ENCODE assay signal across 8 mouse cellular contexts in genomic region chr5:22327170-22327569, GRCm38 (mm10). TPM values are rescaled to one million over a fixed set of nuclear protein-coding genes. Genes with fewer than 3 reads are reported as not detected.
DNase-seq lines count a peak whose midpoint lies in the region; ATAC-seq and TF ChIP-seq lines count a peak whose summit lies in the region.

No protein-coding gene starts in this region.

- no peaks in the 10 kb centered on the region for H3K9me3 ChIP-seq in forebrain, postnatal 0 days (ENCODE audit: low read length)
- no peaks in the 10 kb centered on the region for H3K9me3 ChIP-seq in forebrain, embryonic 14.5 days (replicated peaks; ENCODE audit: control insufficient read depth, low read length)
- H3K9me3 ChIP-seq in neural tube, embryonic 15.5 days (replicated peaks), result no peaks in the 10 kb centered on the region
- H3K9me3 ChIP-seq in liver, embryonic 16.5 days (replicated peaks; ENCODE audit: control insufficient read depth, low read length), result no peaks in the 10 kb centered on the region

- H3K4me3 ChIP-seq in forebrain, postnatal 0 days (ENCODE audit: low read depth, low read length), result no peak overlapping the region
- H3K4me3 ChIP-seq in forebrain, embryonic 14.5 days (ENCODE audit: low read depth, low read length), result no peak overlapping the region
- no peak overlapping the region for H3K4me3 ChIP-seq in neural tube, embryonic 15.5 days (replicated peaks)
- no peak overlapping the region for H3K4me3 ChIP-seq in liver, embryonic 16.5 days (ENCODE audit: low read depth, low read length)

- no peak overlapping the region for H3K27ac ChIP-seq in forebrain, postnatal 0 days (ENCODE audit: low read depth, low read length)
- no peak overlapping the region for H3K27ac ChIP-seq in forebrain, embryonic 14.5 days (ENCODE audit: low read depth, low read length)
- no peak overlapping the region for H3K27ac ChIP-seq in neural tube, embryonic 15.5 days (replicated peaks)
- no peak overlapping the region for H3K27ac ChIP-seq in liver, embryonic 16.5 days (ENCODE audit: low read length)

- 79% methylated on average over 3 of the region's 3 CpGs for WGBS in forebrain, postnatal 0 days
- 80% methylated on average over 3 of the region's 3 CpGs for WGBS in forebrain, embryonic 14.5 days
- 85% methylated on average over 3 of the region's 3 CpGs for WGBS in neural tube, embryonic 15.5 days
- WGBS in liver, embryonic 16.5 days (ENCODE audit: insufficient replicate concordance), result 75% methylated on average over 3 of the region's 3 CpGs

- no peaks in the 10 kb centered on the region for H3K27me3 ChIP-seq in forebrain, postnatal 0 days (ENCODE audit: insufficient read depth, low read length)
- H3K27me3 ChIP-seq in forebrain, embryonic 14.5 days (replicated peaks; ENCODE audit: control insufficient read depth, insufficient read depth, low read length), result no peaks in the 10 kb centered on the region
- H3K27me3 ChIP-seq in neural tube, embryonic 15.5 days (replicated peaks), result no peaks in the 10 kb centered on the region
- H3K27me3 ChIP-seq in liver, embryonic 16.5 days (ENCODE audit: control insufficient read depth, insufficient read depth, low read depth, low read length), result no peaks in the 10 kb centered on the region

- no peak for ATAC-seq in forebrain, postnatal 0 days
- no peak for ATAC-seq in forebrain, embryonic 14.5 days
- ATAC-seq in neural tube, embryonic 15.5 days (ENCODE audit: low FRiP score), result no peak
- 0 out of 2 replicates have a peak, but pooled peaks have one; percentile 29 for ATAC-seq in common myeloid progenitor, adult 5-6 weeks (replicated peaks; ENCODE audit: low read depth, poor library complexity, severe bottlenecking)
- 0 out of 2 replicates have a peak, but pooled peaks have one; percentile 3 for ATAC-seq in liver, embryonic 16.5 days (ENCODE audit: low read depth)

- H3K36me3 ChIP-seq in forebrain, postnatal 0 days (ENCODE audit: insufficient read depth), result no peaks in the 10 kb centered on the region
- no peaks in the 10 kb centered on the region for H3K36me3 ChIP-seq in forebrain, embryonic 14.5 days (ENCODE audit: control insufficient read depth, insufficient read depth, low read length)
- H3K36me3 ChIP-seq in neural tube, embryonic 15.5 days, result no peaks in the 10 kb centered on the region
- no peaks in the 10 kb centered on the region for H3K36me3 ChIP-seq in liver, embryonic 16.5 days (ENCODE audit: control insufficient read depth, insufficient read depth)

- no peak overlapping the region for H3K4me2 ChIP-seq in forebrain, postnatal 0 days (ENCODE audit: low read depth)
- no peak overlapping the region for H3K4me2 ChIP-seq in forebrain, embryonic 14.5 days (ENCODE audit: low read length)
- no peak overlapping the region for H3K4me2 ChIP-seq in neural tube, embryonic 15.5 days
- H3K4me2 ChIP-seq in liver, embryonic 16.5 days (ENCODE audit: low read depth, low read length), result no peak overlapping the region

- no peak overlapping the region for H3K9ac ChIP-seq in forebrain, postnatal 0 days
- no peak overlapping the region for H3K9ac ChIP-seq in forebrain, embryonic 14.5 days (ENCODE audit: low read length)
- H3K9ac ChIP-seq in neural tube, embryonic 15.5 days (replicated peaks), result no peak overlapping the region
- no peak overlapping the region for H3K9ac ChIP-seq in liver, embryonic 16.5 days (ENCODE audit: low read depth, low read length)

- TF ChIP-seq CTCF in forebrain, postnatal 0 days (IDR thresholded peaks at IDR 0.05; ENCODE audit: low read depth), result peak; percentile 67

- H3K4me1 ChIP-seq in forebrain, postnatal 0 days (ENCODE audit: insufficient read depth), result no peaks in the 10 kb centered on the region
- H3K4me1 ChIP-seq in forebrain, embryonic 14.5 days (ENCODE audit: control insufficient read depth, insufficient read depth, low read length), result no peaks in the 10 kb centered on the region; the same call in 1 of the 2 replicates
- peaks cover 10% of the 10 kb centered on the region for H3K4me1 ChIP-seq in neural tube, embryonic 15.5 days
- no peaks in the 10 kb centered on the region; the same call in 1 of the 2 replicates for H3K4me1 ChIP-seq in liver, embryonic 16.5 days (ENCODE audit: control insufficient read depth, low read depth, low read length)

- no peak for DNase-seq in forebrain, postnatal 0 days
- DNase-seq in forebrain, embryonic 14.5 days (ENCODE audit: low spot score), result no peak
- DNase-seq in neural tube, embryonic 10.5 days (ENCODE audit: extremely low spot score, low spot score), result peak; percentile 48
- no peak for DNase-seq in adipocyte (ENCODE audit: low spot score)
- no peak for DNase-seq in ovary, postnatal 14 days (ENCODE audit: low spot score)

RNA-seq across cellular contexts. Expression of gene Reln, which starts 17.3 kb away (rescaled TPM):
- total RNA-seq in forebrain, postnatal 0 days (2014; rRNA removed), result 155 and 208 TPM in 2 replicates
- 35.6 and 40.5 TPM in 2 replicates for polyA plus RNA-seq in forebrain, postnatal 0 days (2015; fragmentation: Nextera tagmentation; extraction: Ambion mirVana)
- 55.4 and 61.7 TPM in 2 replicates for polyA plus RNA-seq in forebrain, embryonic 14.5 days (2014; fragmentation: Nextera tagmentation; extraction: Ambion mirVana)
- 49.9 and 50.0 TPM in 2 replicates for polyA plus RNA-seq in neural tube, embryonic 15.5 days (2015; fragmentation: Nextera tagmentation; extraction: Ambion mirVana)
- 0.69 TPM in 1 of 2 replicates, not detected in the other for total RNA-seq in common myeloid progenitor, adult 5-6 weeks (2017)
- polyA plus RNA-seq in liver, embryonic 16.5 days (2015; fragmentation: Nextera tagmentation; extraction: Ambion mirVana), result 22.0 and 23.9 TPM in 2 replicates

Comparison
In these comparisons a context has a peak if more than half of its experiments do, and no peak if none do; other contexts are left out.
1. ATAC-seq: peak in common myeloid progenitor, adult 5-6 weeks (single experiment) and liver, embryonic 16.5 days (single experiment); none in forebrain, postnatal 0 days (single experiment), forebrain, embryonic 14.5 days (single experiment) and neural tube, embryonic 15.5 days (single experiment).